Mouse (Mus musculus) urinary bladder, postnatal 14 days (tissue): ENCODE measurements around the gene Fam227b.

ENCODE experiments used
- DNase-seq: peaks from one replicate; pipeline ENCODE4 v3.0.0; 2021; ENCODE audit warnings: low spot score

Gene Fam227b

GRCm38 (mm10) chr2:126151855-126152571, at the start of gene Fam227b, which contains the start of gene Dtwd1:
TSS of gene Fam227b (minus strand) at chr2:126152004.
TSS of gene Dtwd1 (plus strand) at chr2:126152141.
- DNase-seq: peak; percentile 99

GRCm38 (mm10) chr2:126198971-126199370, 47.2 kb upstream of the Fam227b start:
- peak; percentile 6 for DNase-seq

- no peak for DNase-seq
Measured at GRCm38 (mm10) chr2:126195631-126196356, 44.0 kb upstream of the Fam227b start.

- DNase-seq: no peak
Measured at GRCm38 (mm10) chr2:126192129-126192528, 40.3 kb upstream of the Fam227b start.

- no peak for DNase-seq
Measured at GRCm38 (mm10) chr2:126191306-126191705, 39.5 kb upstream of the Fam227b start.

GRCm38 (mm10) chr2:126171427-126171826, 19.6 kb upstream of the Fam227b start:
- DNase-seq: no peak

- DNase-seq: no peak
Measured at GRCm38 (mm10) chr2:126166848-126167617, 15.2 kb upstream of the Fam227b start.

GRCm38 (mm10) chr2:126166335-126166734, 14.5 kb upstream of the Fam227b start:
- no peak for DNase-seq

- no peak for DNase-seq
Measured at GRCm38 (mm10) chr2:126165277-126166018, 13.6 kb upstream of the Fam227b start.

GRCm38 (mm10) chr2:126147723-126148122, 4.1 kb downstream of the Fam227b start:
- no peak for DNase-seq

- DNase-seq: no peak
Measured at GRCm38 (mm10) chr2:126094616-126095015, 57.2 kb downstream of the Fam227b start.

- no peak for DNase-seq
Measured at GRCm38 (mm10) chr2:126090432-126090831, 61.4 kb downstream of the Fam227b start.

GRCm38 (mm10) chr2:126086187-126086586, 65.6 kb downstream of the Fam227b start:
- no peak for DNase-seq

- no peak for DNase-seq
Measured at GRCm38 (mm10) chr2:126084326-126084725, 67.5 kb downstream of the Fam227b start.

GRCm38 (mm10) chr2:126079086-126079485, 72.7 kb downstream of the Fam227b start:
- DNase-seq: no peak

GRCm38 (mm10) chr2:126076506-126076905, 75.3 kb downstream of the Fam227b start:
- no peak for DNase-seq

- no peak for DNase-seq
Measured at GRCm38 (mm10) chr2:126073744-126074143, 78.1 kb downstream of the Fam227b start.

GRCm38 (mm10) chr2:126069740-126070139, 82.1 kb downstream of the Fam227b start:
- DNase-seq: no peak

GRCm38 (mm10) chr2:126065303-126065856, 86.4 kb downstream of the Fam227b start:
- no peak for DNase-seq

GRCm38 (mm10) chr2:126064814-126065213, 87.0 kb downstream of the Fam227b start:
- DNase-seq: no peak

GRCm38 (mm10) chr2:126062876-126063275, 88.9 kb downstream of the Fam227b start:
- DNase-seq: no peak
